Mouse (Mus musculus) cerebellum, postnatal 36 days (tissue): ENCODE measurements around the gene Actn4.
"Not testable (repeated sequence)": the region's sequence is repeated elsewhere in the genome, so short reads cannot be mapped to it uniquely, and the experiment has no call there.

Experiments
- DNase-seq, 2 experiments: peaks; one replicate each; pipeline ENCODE4 v3.0.0; 2021 to 2022; ENCODE audit warnings: mixed read lengths in 2 of 2

Actn4 gene

DNA sequence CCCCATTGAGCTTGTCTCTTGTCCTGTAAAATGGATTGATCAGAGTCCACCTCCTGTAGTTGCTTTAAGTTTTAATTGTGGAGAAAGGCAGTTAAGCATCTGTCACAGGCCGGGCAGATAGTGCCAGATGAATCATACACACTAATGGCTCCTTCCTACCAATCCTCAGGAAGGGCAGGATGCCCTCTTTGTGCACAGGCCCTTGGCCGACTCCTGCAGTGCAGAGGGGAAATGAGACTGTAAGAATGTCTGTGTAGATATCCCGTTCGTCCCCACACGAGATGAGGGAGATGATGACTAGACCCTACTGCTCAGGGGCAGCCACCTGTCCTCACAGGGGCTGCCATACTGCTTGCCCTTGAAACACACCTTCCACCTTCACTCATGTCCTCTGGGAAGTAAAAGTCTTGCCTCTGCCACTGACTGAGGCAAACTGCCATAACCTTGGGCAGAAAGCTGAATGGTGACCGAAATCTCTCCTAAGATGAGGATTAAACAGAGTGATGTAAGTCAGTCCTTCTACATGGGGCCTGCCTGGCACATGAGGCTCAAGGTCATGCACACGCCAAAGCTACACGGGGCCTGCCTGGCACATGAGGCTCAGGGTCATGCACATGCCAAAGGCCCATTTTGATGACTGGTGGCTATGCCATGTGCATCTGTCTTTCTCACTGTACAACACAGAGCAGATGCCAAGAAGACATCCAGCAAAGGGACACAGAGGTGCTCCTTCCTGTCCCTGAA, 40.2 kb downstream of the Actn4 start:
- DNase-seq: no peak

DNA sequence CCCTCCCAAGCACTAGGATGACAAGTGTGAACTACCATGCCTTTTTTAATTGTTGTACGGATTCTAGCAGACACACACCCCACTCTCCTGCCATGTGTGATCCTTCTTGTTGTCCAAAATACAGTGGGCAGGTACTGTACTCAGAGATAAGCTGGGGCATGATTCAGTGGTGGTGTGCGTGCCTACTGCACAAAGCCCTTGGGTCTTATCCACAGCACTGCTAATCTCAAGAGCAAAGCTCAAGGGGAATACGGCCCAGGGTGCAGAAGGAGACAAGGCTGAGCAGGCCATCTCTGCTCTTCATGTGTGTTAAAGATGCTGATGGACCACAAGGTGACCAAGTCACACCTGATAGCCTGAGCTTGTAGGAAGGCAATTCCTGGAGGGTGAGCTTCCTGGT, 41.0 kb downstream of the Actn4 start:
- no peak for DNase-seq

DNA sequence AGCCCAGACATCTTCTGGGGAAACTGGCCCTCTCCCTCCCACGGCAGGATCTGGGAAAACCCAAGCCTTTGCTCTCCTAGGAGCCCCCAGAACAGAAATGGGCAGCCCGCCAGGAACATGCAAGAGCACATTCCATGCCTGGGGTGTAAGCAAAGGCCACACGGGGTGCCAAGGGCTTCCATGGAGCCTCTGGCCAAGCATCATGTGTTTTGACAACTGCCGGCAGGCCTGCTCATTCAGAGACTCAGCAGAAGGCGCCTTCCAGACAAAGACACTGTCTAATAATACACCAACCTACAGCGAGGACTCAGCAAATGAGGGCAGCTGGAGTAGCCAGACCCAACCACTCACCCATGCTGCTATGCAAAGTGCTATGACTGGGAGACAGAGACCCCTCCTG, 42.3 kb downstream of the Actn4 start:
- peak; percentile 45 to 58 for DNase-seq

DNA sequence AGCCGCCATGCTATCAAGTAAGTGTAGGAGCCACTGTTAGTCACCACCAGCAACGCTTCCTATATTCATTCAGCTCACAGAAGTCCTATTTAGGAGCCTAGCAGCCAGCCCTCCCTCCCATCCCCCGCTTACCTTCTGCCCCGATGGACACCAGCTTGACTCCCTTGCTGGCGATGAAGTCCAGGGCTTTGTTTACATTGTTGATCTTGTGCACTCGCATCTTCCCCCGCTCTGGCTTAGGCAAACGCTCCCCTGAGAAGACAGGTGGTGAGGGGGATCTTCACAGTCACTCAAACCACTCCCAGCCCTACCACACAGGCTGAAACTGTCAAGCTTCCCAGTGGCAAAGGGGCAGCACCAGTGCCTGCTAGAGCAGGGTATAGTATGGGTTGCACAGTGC, 43.6 kb downstream of the Actn4 start:
- no peak for DNase-seq

GRCm38 (mm10) chr7:28917503-28918426, 44.4 kb downstream of the Actn4 start:
- no peak for DNase-seq

DNA sequence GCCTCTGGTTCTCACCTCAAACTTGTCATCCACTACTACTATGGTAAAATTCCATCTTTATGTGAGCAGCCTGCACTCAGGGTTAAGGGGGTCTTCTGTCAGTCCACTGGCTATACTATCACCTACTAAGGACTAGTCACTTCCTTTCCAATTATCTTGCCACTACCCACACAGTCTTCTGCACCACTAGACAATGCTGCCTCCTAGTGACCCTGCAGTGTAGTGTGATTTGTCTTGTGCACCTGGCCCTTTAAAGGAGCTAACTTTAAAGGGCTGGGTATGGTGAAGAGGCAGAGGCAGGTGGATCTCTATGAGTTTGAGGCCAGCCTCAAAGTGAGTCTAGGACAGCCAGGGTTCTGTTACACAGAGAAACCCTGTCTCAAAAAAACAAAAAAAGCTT, 45.6 kb downstream of the Actn4 start:
- DNase-seq: no peak

- no peak for DNase-seq
Observed at GRCm38 (mm10) chr7:28913171-28913570, 49.0 kb downstream of the Actn4 start.

DNA sequence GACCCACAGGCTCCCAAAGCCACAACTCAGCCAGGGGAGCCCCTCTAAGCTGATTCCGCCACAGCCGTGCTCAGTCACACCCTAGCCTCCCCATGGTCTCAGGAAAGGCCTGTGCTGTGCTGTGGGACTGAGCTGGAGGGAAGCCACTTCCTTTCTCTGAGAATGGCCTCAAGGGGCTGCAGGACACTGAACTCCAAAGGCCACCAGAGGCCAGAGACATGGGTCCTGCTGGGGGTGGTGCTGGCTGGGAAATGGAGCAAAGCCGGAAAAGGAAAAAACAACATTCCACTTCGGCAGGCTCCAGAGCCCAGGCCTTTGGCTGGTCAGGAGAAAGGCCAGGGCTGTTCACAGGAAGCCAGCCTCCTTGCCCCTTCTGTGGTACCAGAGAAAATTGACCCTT, 50.5 kb downstream of the Actn4 start:
- no peak for DNase-seq

GRCm38 (mm10) chr7:28907195-28907594, 54.9 kb downstream of the Actn4 start:
- no peak for DNase-seq

DNA sequence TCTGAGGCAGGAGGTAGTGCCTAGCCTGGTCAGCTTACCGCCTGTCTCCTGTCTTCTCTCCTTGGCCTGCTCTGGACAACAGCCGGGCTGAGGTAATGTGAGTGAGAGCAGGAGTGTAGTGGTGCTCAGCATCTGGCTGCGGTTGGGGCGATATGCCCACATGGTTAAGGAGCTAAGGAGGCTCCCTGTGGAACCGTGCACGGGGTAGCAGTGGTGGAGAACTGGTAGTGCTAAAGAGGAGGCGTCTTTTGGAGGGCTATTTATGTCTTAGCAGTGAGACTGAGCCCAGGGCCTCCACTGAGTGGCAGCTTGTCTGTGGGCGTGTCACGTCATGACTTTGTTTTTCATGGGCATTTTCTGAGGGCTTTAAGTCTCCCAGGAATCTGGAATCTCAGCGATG, 58.4 kb downstream of the Actn4 start:
- no peak for DNase-seq

GRCm38 (mm10) chr7:28902809-28903208, 59.3 kb downstream of the Actn4 start:
- DNase-seq: peak in 1 of 2 experiments; percentile 34

DNA sequence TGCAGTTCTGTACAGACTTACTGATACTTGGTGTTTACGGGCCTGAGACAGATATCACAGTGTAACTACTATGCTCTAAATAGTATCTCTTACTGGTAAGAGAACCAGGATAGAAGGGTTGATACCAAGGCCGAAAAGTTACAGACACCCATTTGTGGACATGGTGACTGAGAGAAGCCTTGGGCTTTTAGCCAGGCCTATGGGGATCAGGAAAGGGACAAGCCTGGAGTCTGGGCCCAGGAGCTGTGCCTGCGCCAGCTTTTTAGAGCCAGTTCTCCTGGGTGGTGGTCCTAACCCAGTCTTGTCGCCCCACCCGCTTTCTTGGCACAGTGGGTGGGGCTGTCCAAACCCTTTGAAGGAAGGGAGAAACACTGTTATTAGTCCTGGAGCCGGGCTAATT, 60.0 kb downstream of the Actn4 start:
- DNase-seq: no peak

- no peak for DNase-seq
Observed at GRCm38 (mm10) chr7:28901311-28902125, 60.6 kb downstream of the Actn4 start.

DNA sequence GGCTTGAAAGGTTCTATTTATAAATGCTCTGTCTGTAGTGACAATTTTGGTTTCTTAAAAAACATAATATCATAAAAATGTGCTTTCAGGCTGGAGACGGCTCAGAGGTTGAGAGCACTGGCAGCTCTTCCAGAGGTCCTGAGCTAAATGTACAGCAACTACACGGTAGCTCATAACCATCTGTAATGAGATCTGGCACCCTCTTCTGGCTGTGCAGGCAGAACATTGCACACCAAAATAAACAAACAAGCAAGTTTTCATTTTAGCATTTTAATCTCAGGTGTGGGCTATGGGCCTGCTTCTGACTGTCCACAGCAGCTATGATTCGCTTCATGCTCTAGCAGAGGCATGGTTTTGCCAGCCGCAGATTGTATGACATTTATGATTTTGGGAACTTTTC, 62.2 kb downstream of the Actn4 start:
- no peak for DNase-seq

DNA sequence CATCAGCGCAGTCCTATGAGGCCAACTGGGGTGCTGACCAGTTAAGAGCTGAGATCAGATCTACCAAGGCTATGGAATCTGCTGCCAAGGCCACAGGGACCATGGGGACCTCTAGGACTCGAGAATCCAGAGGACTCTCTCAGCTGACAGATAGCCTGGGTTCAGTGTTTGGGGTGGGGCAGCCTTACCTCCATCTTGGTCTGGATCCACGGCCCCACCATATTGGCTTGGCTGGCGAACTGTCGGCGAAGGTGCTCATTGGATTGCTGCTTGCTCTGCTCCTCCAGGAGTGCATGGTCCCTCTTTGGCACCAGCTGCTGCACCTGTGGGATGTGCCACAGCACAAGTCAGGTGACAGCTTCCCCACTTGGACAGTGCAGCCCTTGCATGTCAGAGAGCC, 64.5 kb downstream of the Actn4 start:
- DNase-seq: no peak

GRCm38 (mm10) chr7:28894942-28895341, 67.2 kb downstream of the Actn4 start:
- no peak for DNase-seq

DNA sequence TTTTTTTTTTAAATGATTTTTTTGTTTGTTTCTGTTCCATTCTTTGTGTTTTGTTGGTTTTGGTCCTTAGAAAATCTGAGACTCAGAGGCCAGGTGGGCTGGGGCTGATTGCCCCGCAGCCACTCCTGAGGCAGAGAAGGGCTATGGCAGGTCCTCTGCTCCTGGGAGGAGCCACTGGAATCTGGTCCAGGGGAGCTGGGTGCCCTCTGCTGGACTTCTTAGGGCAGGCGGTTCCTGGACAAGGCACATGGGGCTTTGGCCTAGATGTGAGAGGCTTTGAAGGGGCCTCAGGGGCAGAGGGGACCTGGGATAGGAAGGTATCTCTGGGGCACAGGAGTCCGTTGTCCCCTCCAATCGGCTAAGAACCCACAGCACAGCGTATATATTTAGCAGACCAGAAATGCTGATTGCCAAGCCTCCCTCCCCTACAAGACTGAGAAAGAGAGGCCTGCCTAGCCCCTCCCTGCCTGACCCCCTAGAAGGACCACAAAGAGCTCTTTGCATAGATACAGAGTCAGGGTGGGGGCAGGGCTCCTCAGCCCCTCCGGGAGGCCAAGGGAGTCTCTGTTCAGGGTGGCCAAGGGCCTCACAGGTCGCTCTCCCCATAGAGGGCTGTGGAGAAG, 68.4 kb downstream of the Actn4 start:
- peak in 1 of 2 experiments; percentile 33 for DNase-seq

DNA sequence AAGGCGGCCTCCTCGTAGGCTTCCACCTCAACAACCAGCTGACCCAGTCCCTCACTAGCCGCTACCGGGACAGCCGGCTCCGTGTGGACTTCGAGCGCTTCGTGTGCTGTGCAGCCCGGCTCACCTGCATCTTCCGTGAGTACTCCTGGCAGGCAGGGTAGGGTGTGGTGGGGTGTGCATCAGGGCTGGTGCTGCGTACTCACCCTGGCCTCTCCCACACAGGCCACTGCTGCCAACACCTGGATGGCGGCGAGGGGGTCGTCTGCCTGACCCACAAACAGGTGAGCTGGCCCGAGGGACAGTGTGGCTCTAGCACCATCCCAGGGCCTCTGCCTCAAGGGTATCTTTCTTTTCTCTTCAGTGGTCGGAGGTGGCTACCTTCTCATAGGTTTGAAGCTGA, 69.5 kb downstream of the Actn4 start:
- DNase-seq: no peak

GRCm38 (mm10) chr7:28888701-28889161, 73.4 kb downstream of the Actn4 start:
- DNase-seq: no peak

DNA sequence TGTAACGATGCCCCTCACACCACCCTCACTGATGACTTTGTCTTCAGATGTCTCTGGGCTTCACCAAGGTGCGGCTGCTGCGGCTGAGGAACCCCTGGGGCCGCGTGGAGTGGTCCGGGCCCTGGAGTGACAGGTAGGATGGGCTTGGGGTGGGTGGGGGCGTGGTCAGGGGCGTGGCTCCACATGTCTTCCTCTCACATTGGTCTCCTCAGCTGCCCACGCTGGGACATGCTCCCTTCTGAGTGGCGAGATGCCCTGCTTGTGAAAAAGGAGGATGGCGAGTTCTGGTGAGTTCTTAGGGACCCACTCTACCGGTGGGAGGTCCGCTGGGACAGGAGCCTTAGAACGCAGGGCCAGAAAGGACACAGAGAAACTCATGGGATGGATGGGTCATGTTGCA, 75.7 kb downstream of the Actn4 start:
- DNase-seq: no peak

DNA sequence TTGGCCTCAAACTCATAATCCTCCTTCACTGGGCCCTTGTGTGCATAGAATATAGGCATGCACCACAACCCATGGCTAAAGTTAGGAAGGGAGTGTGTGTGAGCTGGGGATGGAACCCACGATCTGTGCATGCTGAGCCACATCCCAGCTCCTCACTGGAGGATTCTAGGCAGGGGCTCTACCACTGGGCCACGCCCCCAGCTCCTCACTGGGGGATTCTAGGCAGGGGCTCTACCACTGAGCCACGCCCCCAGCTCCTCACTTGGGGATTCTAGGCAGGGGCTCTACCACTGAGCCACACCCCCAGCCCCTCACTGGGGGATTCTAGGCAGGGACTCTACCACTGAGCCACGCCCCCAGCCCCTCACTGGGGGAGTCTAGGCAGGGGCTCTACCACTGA, 78.4 kb downstream of the Actn4 start:
- not testable (repeated sequence) for DNase-seq

DNA sequence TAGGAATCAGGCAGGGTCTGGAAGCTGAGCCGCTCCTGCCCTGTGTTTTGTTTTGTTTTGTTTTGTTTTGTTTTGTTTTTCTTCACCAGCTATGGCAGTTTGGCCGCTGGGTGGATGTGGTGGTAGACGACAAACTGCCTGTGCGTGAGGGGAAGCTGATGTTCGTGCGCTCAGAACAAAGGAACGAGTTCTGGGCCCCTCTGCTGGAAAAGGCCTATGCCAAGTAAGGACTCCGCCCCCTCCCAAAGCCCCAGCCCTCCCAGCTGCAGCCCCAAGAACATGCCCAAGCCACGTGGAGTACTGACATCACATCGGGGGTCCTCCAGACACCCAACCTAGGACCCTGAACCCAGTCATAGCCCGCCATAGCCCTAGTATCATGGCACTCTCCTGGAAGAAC, 79.1 kb downstream of the Actn4 start:
- no peak for DNase-seq

DNA sequence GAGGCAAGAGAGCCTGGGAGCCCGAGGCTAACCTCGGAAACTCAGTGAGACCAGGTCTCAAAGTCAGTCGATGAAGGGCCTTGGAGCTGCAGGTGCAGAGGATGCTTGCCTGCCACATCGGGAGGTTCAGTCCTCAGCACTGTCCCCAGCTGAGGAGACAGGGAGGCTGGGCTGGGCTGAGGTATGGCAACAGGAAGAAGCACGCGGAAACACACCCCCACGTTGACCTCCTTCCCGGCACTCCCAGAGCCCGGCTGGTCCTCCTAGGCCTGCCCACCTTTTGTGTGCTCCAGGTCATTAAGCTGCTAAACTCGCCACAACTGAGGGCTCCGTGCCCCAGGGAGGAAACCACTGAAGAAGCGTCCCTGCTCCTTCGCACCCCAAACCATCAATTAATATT, 80.9 kb downstream of the Actn4 start, which contains the start of gene Capn12:
Gene Capn12 (plus strand): TSS at position 224 of the 400 bp plus-strand sequence.
- DNase-seq: no peak
